Mouse (Mus musculus): ENCODE results near the gene Tnip1. TPM values are rescaled to one million over a fixed set of nuclear protein-coding genes. Genes with fewer than 3 reads are reported as not detected.

Gene Tnip1
- polyA plus RNA-seq, 1 experiment: 25.3 TPM

DNA sequence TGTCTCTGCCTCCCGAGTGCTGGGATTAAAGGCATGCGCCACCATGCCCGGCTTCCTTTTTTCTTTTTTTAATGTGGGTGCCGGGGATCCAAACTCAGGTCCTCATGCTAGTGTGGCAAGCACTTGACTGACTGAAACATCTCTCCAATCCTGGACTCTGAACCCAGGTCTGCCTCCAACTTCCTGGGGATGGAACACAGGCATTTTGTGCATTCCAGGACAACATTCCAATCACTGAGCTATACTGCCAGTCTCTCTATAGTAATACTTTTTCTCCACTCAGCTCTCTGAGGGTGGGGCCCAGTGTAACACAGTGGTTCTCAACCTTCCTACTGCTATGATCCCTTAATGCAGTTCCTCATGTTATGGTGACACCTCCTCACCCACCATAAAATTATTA lies 11.9 kb upstream of the Tnip1 start:
- Histone ChIP-seq H3K27ac (ENCODE audit: insufficient read depth, low read length) (no peak overlapping the region), H3K4me3 (ENCODE audit: insufficient read depth, low read length) (no peak overlapping the region), H3K4me1 (ENCODE audit: control insufficient read depth, insufficient read depth, low read length) (no peaks in the 10 kb centered on the region)
- no peak for TF ChIP-seq POLR2A (IDR thresholded peaks at IDR 0.05; ENCODE audit: extremely low read depth, insufficient read depth, low read length)
- TF ChIP-seq CTCF (IDR thresholded peaks at IDR 0.05; ENCODE audit: extremely low read depth, insufficient read depth, low read length): no peak

DNA sequence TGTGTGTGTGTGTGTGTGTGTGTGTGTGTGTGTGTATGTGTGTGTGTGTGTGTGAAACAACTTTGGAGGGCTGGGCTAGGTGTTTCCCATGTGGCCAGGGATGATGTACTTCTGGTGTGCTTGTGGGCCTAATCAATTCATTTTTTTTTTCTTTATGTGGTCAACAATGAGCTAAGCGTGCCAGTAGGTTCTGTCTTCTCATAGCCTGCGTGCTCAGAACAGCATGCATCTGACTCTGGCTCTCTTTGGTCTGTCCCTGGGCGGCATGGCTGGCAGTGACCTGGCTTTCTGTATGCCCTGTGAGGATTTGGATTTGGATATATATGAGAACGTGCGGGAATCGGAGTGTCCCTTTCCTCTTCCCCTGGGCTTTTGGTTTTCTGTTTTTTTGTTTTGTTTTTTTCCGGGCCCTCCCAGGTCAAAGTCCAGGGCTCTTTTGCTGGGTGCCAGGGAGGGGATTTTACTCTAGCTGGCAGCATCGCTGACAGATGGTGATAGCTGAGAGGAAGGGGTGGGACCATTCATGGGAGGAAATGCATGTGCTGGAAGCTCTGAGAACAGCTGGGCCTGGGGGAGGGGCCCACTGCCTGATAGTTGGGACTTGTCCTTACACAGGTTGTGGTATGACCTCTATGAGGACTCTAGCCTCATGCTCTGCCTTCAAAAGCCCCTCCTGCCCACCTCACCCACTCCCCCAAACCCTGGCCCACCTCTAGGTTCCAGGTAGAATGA lies 10.9 kb upstream of the Tnip1 start:
- no peak overlapping the region for H3K27ac ChIP-seq (ENCODE audit: insufficient read depth, low read length)
- TF ChIP-seq POLR2A (IDR thresholded peaks at IDR 0.05; ENCODE audit: extremely low read depth, insufficient read depth, low read length) (no peak), CTCF (IDR thresholded peaks at IDR 0.05; ENCODE audit: extremely low read depth, insufficient read depth, low read length) (no peak)
- no peaks in the 10 kb centered on the region for H3K4me1 ChIP-seq (ENCODE audit: control insufficient read depth, insufficient read depth, low read length)
- H3K4me3 ChIP-seq (ENCODE audit: insufficient read depth, low read length): no peak overlapping the region

DNA sequence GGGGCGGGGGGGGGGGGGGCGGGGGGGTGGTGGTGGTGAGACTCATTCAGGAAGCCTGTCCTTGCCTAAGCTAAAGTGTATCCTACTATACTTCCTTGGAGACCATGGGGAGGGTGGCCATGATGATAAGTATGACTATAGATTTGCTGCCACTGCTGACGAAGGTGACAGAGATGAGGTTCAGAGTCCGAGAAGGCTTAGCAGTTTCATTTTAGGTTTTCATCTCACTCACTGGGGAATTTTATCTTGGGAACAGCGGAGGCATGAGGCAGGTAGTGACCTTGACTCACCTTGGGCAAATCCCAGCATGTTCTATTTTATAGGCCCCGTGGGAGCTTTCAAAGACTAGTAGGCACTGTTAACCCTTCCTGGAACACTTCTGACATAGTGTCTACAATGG lies 10.1 kb upstream of the Tnip1 start:
- Histone ChIP-seq H3K4me3 (ENCODE audit: insufficient read depth, low read length) (no peak overlapping the region), H3K27ac (ENCODE audit: insufficient read depth, low read length) (no peak overlapping the region), H3K4me1 (ENCODE audit: control insufficient read depth, insufficient read depth, low read length) (no peaks in the 10 kb centered on the region)
- no peak for TF ChIP-seq CTCF (IDR thresholded peaks at IDR 0.05; ENCODE audit: extremely low read depth, insufficient read depth, low read length)
- no peak for TF ChIP-seq POLR2A (IDR thresholded peaks at IDR 0.05; ENCODE audit: extremely low read depth, insufficient read depth, low read length)

DNA sequence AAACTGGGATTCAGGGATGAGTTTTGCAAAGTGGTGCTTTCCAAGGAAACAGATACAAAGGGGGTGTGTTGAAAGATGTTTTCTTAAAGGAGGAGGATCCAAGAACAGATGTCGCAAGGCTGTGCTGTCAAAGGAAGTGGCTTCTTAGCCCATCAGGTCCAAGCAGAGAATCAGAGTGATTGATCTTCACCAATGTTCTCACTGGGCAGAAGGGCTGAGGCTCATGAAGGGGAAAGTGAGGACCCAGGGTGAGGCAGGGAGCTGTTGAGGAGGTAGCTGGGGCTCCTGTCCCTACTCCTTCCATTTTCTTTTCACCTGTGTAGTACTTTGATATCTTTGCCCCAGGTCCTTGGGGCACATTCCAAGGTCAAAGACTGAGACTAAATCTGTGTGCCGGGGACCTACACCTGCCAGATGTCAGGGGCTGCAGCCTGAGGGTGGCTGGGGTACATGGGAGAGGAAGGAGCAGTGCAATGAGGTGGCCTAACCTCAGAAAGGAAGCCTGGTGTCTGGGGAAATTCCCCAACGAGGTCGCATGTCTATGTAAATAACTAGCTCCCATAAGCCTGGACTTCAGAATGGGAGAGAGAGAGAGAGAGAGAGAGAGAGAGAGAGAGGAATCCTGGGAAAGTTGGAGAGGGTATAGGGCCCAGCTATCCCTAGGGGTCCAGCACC lies 9.5 kb upstream of the Tnip1 start:
- no peak overlapping the region for H3K4me3 ChIP-seq (ENCODE audit: insufficient read depth, low read length)
- no peak for TF ChIP-seq CTCF (IDR thresholded peaks at IDR 0.05; ENCODE audit: extremely low read depth, insufficient read depth, low read length)
- TF ChIP-seq POLR2A (IDR thresholded peaks at IDR 0.05; ENCODE audit: extremely low read depth, insufficient read depth, low read length): no peak
- no peak overlapping the region for H3K27ac ChIP-seq (ENCODE audit: insufficient read depth, low read length)

DNA sequence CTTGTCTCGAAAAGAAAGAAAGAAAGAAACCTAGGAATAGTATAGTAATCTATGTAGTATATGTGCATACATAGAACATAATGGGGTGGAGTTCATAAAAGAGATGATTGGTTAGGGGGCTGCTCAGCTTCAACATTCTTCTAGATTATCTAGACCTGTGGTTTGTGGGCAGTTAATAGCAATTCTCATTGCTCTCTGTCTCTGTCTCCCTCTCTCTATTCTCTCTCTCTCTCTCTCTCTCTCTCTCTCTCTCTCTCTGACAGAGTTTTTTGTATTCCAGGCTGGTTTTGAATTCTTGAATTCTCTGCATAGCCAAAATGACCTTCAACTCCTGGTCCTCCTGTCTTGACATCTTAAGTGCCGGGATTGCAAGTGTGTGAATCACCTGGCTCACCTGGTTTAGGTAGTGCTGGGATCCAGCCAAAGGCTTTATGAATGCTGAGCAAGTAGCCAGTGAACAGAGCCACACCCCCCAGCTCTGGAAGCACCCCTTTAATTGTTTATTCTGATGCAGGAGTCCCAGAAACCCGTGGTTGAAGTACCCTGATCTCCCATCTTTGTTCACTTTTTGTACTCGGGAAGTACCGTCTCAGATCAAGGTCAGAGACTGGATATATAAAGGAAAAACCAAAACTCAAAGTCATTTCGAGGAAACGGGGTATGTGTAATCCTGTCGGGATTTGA lies 8.8 kb upstream of the Tnip1 start:
- no peak overlapping the region for H3K27ac ChIP-seq (ENCODE audit: insufficient read depth, low read length)
- H3K4me3 ChIP-seq (ENCODE audit: insufficient read depth, low read length): no peak overlapping the region
- no peaks in the 10 kb centered on the region for H3K4me1 ChIP-seq (ENCODE audit: control insufficient read depth, insufficient read depth, low read length)
- TF ChIP-seq CTCF (IDR thresholded peaks at IDR 0.05; ENCODE audit: extremely low read depth, insufficient read depth, low read length) (no peak), POLR2A (IDR thresholded peaks at IDR 0.05; ENCODE audit: extremely low read depth, insufficient read depth, low read length) (no peak)

More for the DNA sequence above, 9.5 kb upstream of the Tnip1 start:
- H3K4me1 ChIP-seq (ENCODE audit: control insufficient read depth, insufficient read depth, low read length): no peaks in the 10 kb centered on the region

DNA sequence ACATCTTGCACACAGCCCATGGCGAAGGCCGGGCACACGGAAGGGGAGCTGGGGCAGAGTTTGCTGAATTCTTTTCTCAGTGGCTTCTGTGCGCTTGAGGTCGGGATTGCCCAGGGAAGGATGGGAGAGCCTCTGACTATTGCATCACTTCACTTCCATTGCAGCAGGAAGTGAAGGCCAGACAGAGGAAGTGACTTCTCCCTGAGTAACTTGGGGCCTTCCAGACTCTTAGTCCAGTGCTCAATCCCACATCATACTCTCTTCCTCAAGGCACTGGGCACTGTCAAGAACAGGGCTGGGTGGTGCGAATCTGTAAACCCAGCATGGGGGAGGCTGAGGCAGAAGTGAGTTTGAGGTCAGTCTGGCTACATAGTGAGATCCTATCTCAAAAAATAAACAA lies 2.5 kb upstream of the Tnip1 start:
- no peaks in the 10 kb centered on the region for H3K4me1 ChIP-seq (ENCODE audit: control insufficient read depth, insufficient read depth, low read length)
- TF ChIP-seq CTCF (IDR thresholded peaks at IDR 0.05; ENCODE audit: extremely low read depth, insufficient read depth, low read length): no peak
- TF ChIP-seq POLR2A (IDR thresholded peaks at IDR 0.05; ENCODE audit: extremely low read depth, insufficient read depth, low read length): no peak
- H3K27ac ChIP-seq (ENCODE audit: insufficient read depth, low read length): no peak overlapping the region
- no peak overlapping the region for H3K4me3 ChIP-seq (ENCODE audit: insufficient read depth, low read length)

DNA sequence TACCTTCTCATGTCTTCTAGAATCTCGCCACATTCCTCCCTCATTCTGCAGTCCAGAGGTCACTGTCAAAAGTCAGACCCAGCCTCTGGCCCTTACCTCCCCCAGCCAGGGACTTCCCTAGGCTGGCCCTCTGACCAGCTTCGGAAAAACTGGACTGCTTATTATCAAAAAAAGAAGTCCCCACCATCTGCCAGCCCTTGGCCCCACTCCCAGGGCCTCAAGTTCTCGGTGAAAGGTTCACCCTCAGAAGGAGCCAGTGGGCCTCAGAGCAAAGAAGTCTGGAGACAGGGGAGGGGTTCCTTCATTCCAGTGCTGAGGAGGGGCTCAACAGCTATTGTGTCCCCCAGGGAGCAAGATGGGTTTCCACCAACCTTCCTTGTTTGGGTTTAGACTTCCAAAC lies 796 bp downstream of the Tnip1 start:
- Histone ChIP-seq H3K27ac (ENCODE audit: insufficient read depth, low read length) (no peak overlapping the region), H3K4me1 (ENCODE audit: control insufficient read depth, insufficient read depth, low read length) (no peaks in the 10 kb centered on the region), H3K4me3 (ENCODE audit: insufficient read depth, low read length) (no peak overlapping the region)
- TF ChIP-seq CTCF (IDR thresholded peaks at IDR 0.05; ENCODE audit: extremely low read depth, insufficient read depth, low read length) (no peak), POLR2A (IDR thresholded peaks at IDR 0.05; ENCODE audit: extremely low read depth, insufficient read depth, low read length) (no peak)

DNA sequence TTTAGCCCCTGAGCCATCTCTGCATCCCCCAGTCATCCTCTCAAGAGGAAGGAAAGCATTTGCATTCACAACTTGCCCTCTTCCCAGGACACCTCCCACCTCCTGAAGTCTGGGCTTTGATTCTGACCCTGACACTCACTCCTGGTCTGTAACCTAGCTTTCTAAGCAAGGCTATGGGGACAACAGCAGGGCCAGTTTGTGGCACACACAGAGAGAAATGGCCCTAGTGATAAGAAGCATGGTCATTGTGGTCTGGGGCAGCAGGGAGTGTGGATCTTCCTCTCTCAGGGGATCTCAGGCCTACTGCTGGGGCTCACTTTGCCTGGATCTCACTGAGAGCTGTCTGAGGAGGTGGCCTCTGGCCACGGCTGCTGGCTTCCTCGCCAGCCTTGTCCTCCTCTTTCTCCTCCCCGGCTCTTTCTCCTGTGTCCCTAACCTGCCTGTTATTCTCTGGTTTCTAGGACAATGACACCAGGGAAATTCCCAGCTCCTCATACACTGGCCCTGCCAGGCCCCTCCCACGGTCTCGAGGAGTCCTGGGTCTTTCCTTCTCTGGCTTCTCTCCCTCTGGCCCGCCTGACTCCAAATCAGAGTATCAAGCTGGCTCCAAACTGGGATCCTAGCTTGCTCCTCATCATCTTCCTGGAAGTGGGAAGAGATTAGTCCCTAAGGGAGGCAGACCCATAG lies 1.4 kb downstream of the Tnip1 start:
- H3K4me1 ChIP-seq (ENCODE audit: control insufficient read depth, insufficient read depth, low read length): no peaks in the 10 kb centered on the region
- no peak for TF ChIP-seq POLR2A (IDR thresholded peaks at IDR 0.05; ENCODE audit: extremely low read depth, insufficient read depth, low read length)
- TF ChIP-seq CTCF (IDR thresholded peaks at IDR 0.05; ENCODE audit: extremely low read depth, insufficient read depth, low read length): no peak
- no peak overlapping the region for H3K27ac ChIP-seq (ENCODE audit: insufficient read depth, low read length)
- no peak overlapping the region for H3K4me3 ChIP-seq (ENCODE audit: insufficient read depth, low read length)

DNA sequence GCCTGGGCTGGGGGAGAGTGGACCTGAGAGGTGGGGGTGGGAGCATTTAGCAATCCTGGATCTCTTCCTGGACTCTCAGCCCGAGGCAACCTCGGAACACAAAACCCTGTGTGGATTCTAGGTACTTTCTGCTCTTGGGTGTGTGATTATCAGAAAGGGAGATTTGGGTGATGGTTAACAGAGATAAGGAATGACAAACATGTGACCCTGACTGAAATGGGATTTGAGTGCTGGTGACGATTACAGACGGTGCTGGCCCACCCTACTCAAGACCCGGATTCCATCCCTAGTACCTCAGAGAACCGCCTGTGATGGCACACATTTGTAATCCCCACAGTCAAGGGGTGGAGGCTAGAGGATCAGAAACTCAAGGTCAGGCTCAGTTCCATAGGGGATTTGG lies 2.5 kb downstream of the Tnip1 start:
- no peak for TF ChIP-seq POLR2A (IDR thresholded peaks at IDR 0.05; ENCODE audit: extremely low read depth, insufficient read depth, low read length)
- TF ChIP-seq CTCF (IDR thresholded peaks at IDR 0.05; ENCODE audit: extremely low read depth, insufficient read depth, low read length): no peak
- no peak overlapping the region for H3K27ac ChIP-seq (ENCODE audit: insufficient read depth, low read length)
- no peaks in the 10 kb centered on the region for H3K4me1 ChIP-seq (ENCODE audit: control insufficient read depth, insufficient read depth, low read length)
- H3K4me3 ChIP-seq (ENCODE audit: insufficient read depth, low read length): no peak overlapping the region

Measured in cortical plate, adult 2 months (tissue).